In the genomic region with DNA sequence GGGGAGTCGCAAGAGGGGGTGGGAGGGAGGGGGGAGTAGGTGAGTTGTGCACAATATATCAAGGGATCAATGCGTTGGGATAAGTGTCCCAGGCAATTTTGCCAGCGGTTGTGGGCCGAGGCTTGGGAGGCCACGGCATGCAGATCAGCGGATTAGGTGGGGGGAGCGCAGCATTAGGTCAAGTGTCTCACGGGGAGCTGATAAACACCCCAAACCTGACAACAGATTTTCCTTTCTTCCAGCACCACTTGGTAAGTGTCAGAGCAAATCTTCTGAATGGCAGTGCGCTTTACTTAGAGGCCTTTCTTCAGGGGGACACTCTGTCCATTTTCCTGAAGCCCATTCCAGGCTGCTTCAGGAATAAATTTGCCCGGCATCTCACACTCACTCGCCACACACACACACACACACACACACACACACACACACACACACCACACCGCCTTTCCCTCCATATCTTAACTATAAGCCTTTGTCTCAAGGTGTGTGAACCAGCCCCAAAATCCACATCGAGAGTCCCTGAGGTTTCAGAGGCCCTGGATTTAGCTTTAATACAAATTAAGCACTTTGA, we compare ENCODE assay signal across 27 mouse cellular contexts. TPM values are rescaled to one million over a fixed set of nuclear protein-coding genes. Genes with fewer than 3 reads are reported as not detected.
DNase-seq lines count a peak whose midpoint lies in the region; ATAC-seq and TF ChIP-seq lines count a peak whose summit lies in the region.
"Had no signal": no experiment of that assay in that cellular context is flagged by ENCODE, and none has a peak within 500 bp of the region (broad histone marks: within the 10 kb centered on the region; RNA-seq: fewer than 3 reads in every experiment).

No protein-coding gene starts in this region.

- TF ChIP-seq CTCF in forebrain, postnatal 0 days (IDR thresholded peaks at IDR 0.05; ENCODE audit: low read depth), result no peak
- no peak for TF ChIP-seq CTCF in intestine, postnatal 0 days (IDR thresholded peaks at IDR 0.05; ENCODE audit: low read depth)

- 14% methylated on average over 13 of the region's 13 CpGs for WGBS in forebrain, embryonic 10.5 days
- WGBS in forebrain, postnatal 0 days, result 16% methylated on average over 13 of the region's 13 CpGs
- WGBS in midbrain, embryonic 14.5 days, result 15% methylated on average over 13 of the region's 13 CpGs
- WGBS in midbrain, embryonic 15.5 days, result 13% methylated on average over 13 of the region's 13 CpGs
- 5% methylated on average over 13 of the region's 13 CpGs for WGBS in forebrain, embryonic 15.5 days
- WGBS in intestine, postnatal 0 days, result 40% methylated on average over 13 of the region's 13 CpGs

- peak overlapping the region; percentile 77 for H3K27ac ChIP-seq in forebrain, embryonic 10.5 days
- H3K27ac ChIP-seq in forebrain, postnatal 0 days (ENCODE audit: low read depth, low read length), result no peak overlapping the region
- no peak overlapping the region for H3K27ac ChIP-seq in midbrain, embryonic 14.5 days (replicated peaks; ENCODE audit: low read depth, low read length)
- no peak overlapping the region for H3K27ac ChIP-seq in midbrain, embryonic 15.5 days
- H3K27ac ChIP-seq in forebrain, embryonic 15.5 days (replicated peaks), result peak overlapping the region; percentile 39
- H3K27ac ChIP-seq in intestine, postnatal 0 days (ENCODE audit: low read depth, low read length), result no peak overlapping the region
- H3K27ac ChIP-seq: embryonic facial prominence, embryonic 15.5 days; hindbrain, postnatal 0 days; liver, embryonic 15.5 days; neural tube, embryonic 13.5 days; stomach, postnatal 0 days had no signal

- H3K27me3 ChIP-seq in forebrain, embryonic 10.5 days (ENCODE audit: poor library complexity, severe bottlenecking), result peaks cover 69% of the 10 kb centered on the region
- peaks cover 13% of the 10 kb centered on the region for H3K27me3 ChIP-seq in forebrain, postnatal 0 days (ENCODE audit: insufficient read depth, low read length)
- peaks cover 20% of the 10 kb centered on the region; the same call in 1 of the 2 replicates for H3K27me3 ChIP-seq in midbrain, embryonic 14.5 days (ENCODE audit: control insufficient read depth, insufficient read depth, low read length)
- H3K27me3 ChIP-seq in midbrain, embryonic 15.5 days (replicated peaks), result peaks cover 20% of the 10 kb centered on the region
- peaks cover 13% of the 10 kb centered on the region; the same call in 1 of the 2 replicates for H3K27me3 ChIP-seq in forebrain, embryonic 15.5 days
- no peaks in the 10 kb centered on the region for H3K27me3 ChIP-seq in intestine, postnatal 0 days (replicated peaks; ENCODE audit: control insufficient read depth, insufficient read depth, low read length)

- ATAC-seq in forebrain, postnatal 0 days, result no peak
- no peak for ATAC-seq in midbrain, embryonic 14.5 days (ENCODE audit: low FRiP score, low TSS enrichment)
- ATAC-seq in midbrain, embryonic 15.5 days (replicated peaks), result no peak
- peak; percentile 82 for ATAC-seq in forebrain, embryonic 15.5 days (replicated peaks)
- no peak for ATAC-seq in intestine, postnatal 0 days
- ATAC-seq: hindbrain, postnatal 0 days; intestine, embryonic 16.5 days had no signal

- H3K36me3 ChIP-seq in forebrain, embryonic 10.5 days (replicated peaks), result no peaks in the 10 kb centered on the region
- no peaks in the 10 kb centered on the region for H3K36me3 ChIP-seq in forebrain, postnatal 0 days (ENCODE audit: insufficient read depth)
- no peaks in the 10 kb centered on the region for H3K36me3 ChIP-seq in midbrain, embryonic 14.5 days (ENCODE audit: control insufficient read depth, insufficient read depth, low read length)
- H3K36me3 ChIP-seq in midbrain, embryonic 15.5 days (replicated peaks), result no peaks in the 10 kb centered on the region
- H3K36me3 ChIP-seq in forebrain, embryonic 15.5 days, result no peaks in the 10 kb centered on the region
- no peaks in the 10 kb centered on the region for H3K36me3 ChIP-seq in intestine, postnatal 0 days (ENCODE audit: control insufficient read depth, insufficient read depth)
- H3K36me3 ChIP-seq: embryonic facial prominence, embryonic 15.5 days; heart, embryonic 12.5 days; liver, embryonic 15.5 days; neural tube, embryonic 13.5 days had no signal

- H3K4me2 ChIP-seq in forebrain, postnatal 0 days (ENCODE audit: low read depth), result no peak overlapping the region
- H3K4me2 ChIP-seq in midbrain, embryonic 14.5 days (ENCODE audit: low read length), result no peak overlapping the region
- H3K4me2 ChIP-seq in midbrain, embryonic 15.5 days, result no peak overlapping the region
- H3K4me2 ChIP-seq in forebrain, embryonic 15.5 days (replicated peaks), result no peak overlapping the region
- no peak overlapping the region for H3K4me2 ChIP-seq in intestine, postnatal 0 days (replicated peaks; ENCODE audit: low read depth)
- H3K4me2 ChIP-seq: embryonic facial prominence, embryonic 15.5 days; heart, embryonic 12.5 days; liver, embryonic 15.5 days; neural tube, embryonic 13.5 days had no signal

- peaks cover 56% of the 10 kb centered on the region for H3K4me1 ChIP-seq in forebrain, embryonic 10.5 days
- 0 out of 2 replicates have a peak, but pooled peaks cover 2% of the 10 kb centered on the region for H3K4me1 ChIP-seq in forebrain, postnatal 0 days (ENCODE audit: insufficient read depth)
- no peaks in the 10 kb centered on the region for H3K4me1 ChIP-seq in midbrain, embryonic 14.5 days (ENCODE audit: control insufficient read depth, insufficient read depth, low read length)
- H3K4me1 ChIP-seq in midbrain, embryonic 15.5 days, result no peaks in the 10 kb centered on the region
- H3K4me1 ChIP-seq in forebrain, embryonic 15.5 days, result peaks cover 23% of the 10 kb centered on the region
- H3K4me1 ChIP-seq in intestine, postnatal 0 days (replicated peaks; ENCODE audit: control insufficient read depth, insufficient read depth, low read length), result no peaks in the 10 kb centered on the region
- H3K4me1 ChIP-seq: embryonic facial prominence, embryonic 15.5 days; heart, embryonic 12.5 days; liver, embryonic 15.5 days; neural tube, embryonic 13.5 days had no signal

- peak overlapping the region; percentile 26; the same call in 1 of the 2 replicates for H3K4me3 ChIP-seq in forebrain, embryonic 10.5 days
- no peak overlapping the region for H3K4me3 ChIP-seq in forebrain, postnatal 0 days (ENCODE audit: low read depth, low read length)
- H3K4me3 ChIP-seq in midbrain, embryonic 14.5 days (replicated peaks; ENCODE audit: low read depth, low read length), result no peak overlapping the region
- no peak overlapping the region for H3K4me3 ChIP-seq in midbrain, embryonic 15.5 days
- H3K4me3 ChIP-seq in forebrain, embryonic 15.5 days, result no peak overlapping the region
- no peak overlapping the region for H3K4me3 ChIP-seq in intestine, postnatal 0 days (ENCODE audit: low read depth, low read length)
- H3K4me3 ChIP-seq: embryonic facial prominence, embryonic 15.5 days; heart, embryonic 12.5 days; liver, embryonic 15.5 days; myocyte; neural tube, embryonic 13.5 days had no signal

- peak; percentile 69 for DNase-seq in forebrain, embryonic 10.5 days (ENCODE audit: extremely low spot score, low spot score)
- no peak for DNase-seq in forebrain, postnatal 0 days
- DNase-seq in midbrain, embryonic 14.5 days, result peak; percentile 23
- DNase-seq in spleen, postnatal 14 days (ENCODE audit: low spot score in 2 of 2), result no peak
- DNase-seq: adrenal gland, postnatal 36 days; cerebellum, adult 11 months; cerebellum, adult 9-11 months; gastrocnemius, postnatal 10 days; heart, adult 18-20 months; heart, postnatal 10 days; kidney, postnatal 4 days; liver; lung, postnatal 4 days; thymus, adult 2 months had no signal

- H3K9ac ChIP-seq in forebrain, postnatal 0 days, result no peak overlapping the region
- no peak overlapping the region for H3K9ac ChIP-seq in midbrain, embryonic 14.5 days (replicated peaks; ENCODE audit: low read length)
- no peak overlapping the region for H3K9ac ChIP-seq in midbrain, embryonic 15.5 days
- no peak overlapping the region for H3K9ac ChIP-seq in forebrain, embryonic 15.5 days (replicated peaks)
- H3K9ac ChIP-seq in intestine, postnatal 0 days (ENCODE audit: low read depth, low read length), result no peak overlapping the region
- H3K9ac ChIP-seq: embryonic facial prominence, embryonic 15.5 days; heart, embryonic 12.5 days; liver, embryonic 15.5 days; neural tube, embryonic 13.5 days had no signal

- H3K9me3 ChIP-seq in forebrain, embryonic 10.5 days, result peaks cover 17% of the 10 kb centered on the region
- H3K9me3 ChIP-seq in forebrain, postnatal 0 days (ENCODE audit: low read length), result no peaks in the 10 kb centered on the region
- no peaks in the 10 kb centered on the region for H3K9me3 ChIP-seq in midbrain, embryonic 14.5 days (ENCODE audit: control insufficient read depth, low read length)
- no peaks in the 10 kb centered on the region for H3K9me3 ChIP-seq in midbrain, embryonic 15.5 days
- H3K9me3 ChIP-seq in forebrain, embryonic 15.5 days, result no peaks in the 10 kb centered on the region
- H3K9me3 ChIP-seq in intestine, postnatal 0 days (ENCODE audit: control insufficient read depth), result no peaks in the 10 kb centered on the region
- H3K9me3 ChIP-seq: embryonic facial prominence, embryonic 15.5 days; liver, embryonic 15.5 days; neural tube, embryonic 13.5 days had no signal

RNA-seq across cellular contexts. Expression of gene 4932438H23Rik, which starts 10.6 kb away (rescaled TPM):
- 0.10 and 0.12 TPM in 2 replicates for polyA plus RNA-seq in forebrain, embryonic 10.5 days (2016; fragmentation: Nextera tagmentation; extraction: Ambion mirVana)
- total RNA-seq in forebrain, postnatal 0 days (2014; rRNA removed), result 1.2 and 1.4 TPM in 2 replicates
- polyA plus RNA-seq in forebrain, postnatal 0 days (2015; fragmentation: Nextera tagmentation; extraction: Ambion mirVana), result 0.43 and 0.81 TPM in 2 replicates
- polyA plus RNA-seq in midbrain, embryonic 14.5 days (2014; fragmentation: Nextera tagmentation; extraction: Ambion mirVana), result 0.34 and 1.7 TPM in 2 replicates
- polyA plus RNA-seq in midbrain, embryonic 15.5 days (2015; fragmentation: Nextera tagmentation; extraction: Ambion mirVana), result 0.72 and 1.3 TPM in 2 replicates
- 0.60 and 0.89 TPM in 2 replicates for polyA plus RNA-seq in forebrain, embryonic 15.5 days (2015; fragmentation: Nextera tagmentation; extraction: Ambion mirVana)
- 0.34 and 0.44 TPM in 2 replicates for polyA plus RNA-seq in intestine, postnatal 0 days (2015; fragmentation: Nextera tagmentation; extraction: Ambion mirVana)
- total RNA-seq: adrenal gland, postnatal 36 days; common myeloid progenitor, adult 5-6 weeks; megakaryocyte-erythroid progenitor cell, adult 5-6 weeks had no signal
- polyA plus RNA-seq: heart, embryonic 12.5 days; liver, embryonic 15.5 days had no signal

Comparison
In these comparisons a context has a peak if more than half of its experiments do, and no peak if none do; other contexts are left out.
1. DNase-seq: peak in forebrain, embryonic 10.5 days (single experiment) and midbrain, embryonic 14.5 days (single experiment); none in forebrain, postnatal 0 days (single experiment) and spleen, postnatal 14 days (0 of 2).
2. H3K27ac ChIP-seq: peak in forebrain, embryonic 10.5 days (single experiment) and forebrain, embryonic 15.5 days (single experiment); none in forebrain, postnatal 0 days (single experiment), midbrain, embryonic 14.5 days (single experiment), midbrain, embryonic 15.5 days (single experiment) and intestine, postnatal 0 days (single experiment).